Mouse (Mus musculus) thymus, postnatal 25 days (tissue): ENCODE measurements around the gene Gm1113.
A peak's percentile ranks its signal among the peaks of the same experiment; 100 is the strongest.

Experiments
- DNase-seq: peaks from one replicate; pipeline ENCODE4 v3.0.0; 2022

Gm1113 gene

DNA sequence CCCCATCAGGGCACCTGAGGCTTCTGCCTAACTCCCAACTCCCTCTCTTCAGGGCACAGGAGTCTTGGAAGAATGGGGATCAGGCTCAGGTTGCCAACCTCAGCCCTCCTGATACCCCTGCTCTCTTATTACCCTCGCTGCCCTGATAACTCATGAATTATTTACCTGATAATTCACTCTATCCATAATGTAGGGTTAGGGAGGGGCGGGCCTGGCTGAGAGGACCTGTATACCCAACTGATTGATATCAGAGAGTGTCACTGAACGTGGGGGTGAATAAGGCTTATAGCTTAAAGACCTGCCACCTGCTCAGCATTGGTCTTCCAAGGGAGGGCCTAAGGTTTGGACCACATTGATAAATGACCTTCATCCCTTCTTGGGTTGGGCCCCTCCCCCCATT is at the start of gene Gm1113:
Gm1113 (minus strand) TSS at position 101 of the 400 bp plus-strand sequence.
- DNase-seq = no peak

DNA sequence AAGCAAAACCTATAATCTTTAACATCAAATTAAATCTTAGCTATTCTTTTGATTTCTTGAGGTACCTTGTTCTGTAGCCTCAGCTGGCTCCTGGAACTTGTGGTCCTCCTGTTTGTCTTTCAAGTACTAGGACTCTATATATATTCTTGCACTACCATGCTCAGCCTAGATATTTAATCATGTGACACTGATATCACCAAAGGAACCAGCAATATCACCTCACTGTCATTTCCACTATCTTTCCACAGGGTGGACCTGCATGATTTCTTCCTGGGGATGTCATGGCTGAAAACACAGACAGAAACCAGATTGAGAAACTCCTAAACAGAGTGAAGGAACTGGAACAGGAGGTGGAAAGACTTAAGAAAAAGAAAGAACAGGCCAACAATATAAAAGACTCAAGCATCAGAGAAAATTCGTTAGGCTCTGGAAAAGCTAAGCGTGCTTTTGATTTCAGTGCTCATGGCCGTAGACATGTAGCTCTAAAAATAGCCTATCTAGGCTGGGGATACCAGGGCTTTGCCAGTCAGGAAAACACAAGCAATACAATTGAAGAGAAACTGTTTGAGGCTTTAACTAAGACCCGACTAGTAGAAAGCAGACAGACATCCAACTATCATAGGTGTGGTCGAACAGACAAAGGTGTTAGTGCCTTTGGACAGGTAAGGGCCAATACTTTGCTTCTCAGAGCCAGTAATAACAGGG is 46.6 kb upstream of the Gm1113 start:
- no peak for DNase-seq

DNA sequence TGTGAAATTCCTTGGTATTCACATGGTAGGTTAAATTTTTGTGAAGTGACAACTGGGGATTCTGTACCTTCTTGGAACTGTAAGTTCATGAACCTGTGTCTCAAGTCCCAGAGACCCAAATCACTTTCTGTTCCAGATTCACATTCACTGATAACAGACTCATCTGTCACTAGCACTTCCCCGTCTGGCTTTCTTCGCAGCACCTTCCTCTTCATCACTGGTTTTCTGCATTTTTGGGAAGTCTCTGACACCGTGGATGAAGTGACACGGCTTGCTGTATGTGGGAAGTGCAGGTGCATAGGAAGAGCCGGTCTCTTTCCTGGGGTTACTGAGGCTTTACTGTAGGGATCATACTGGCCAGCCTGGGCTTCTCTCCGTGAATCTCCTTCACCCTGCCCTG is 43.5 kb upstream of the Gm1113 start:
- no peak for DNase-seq

DNA sequence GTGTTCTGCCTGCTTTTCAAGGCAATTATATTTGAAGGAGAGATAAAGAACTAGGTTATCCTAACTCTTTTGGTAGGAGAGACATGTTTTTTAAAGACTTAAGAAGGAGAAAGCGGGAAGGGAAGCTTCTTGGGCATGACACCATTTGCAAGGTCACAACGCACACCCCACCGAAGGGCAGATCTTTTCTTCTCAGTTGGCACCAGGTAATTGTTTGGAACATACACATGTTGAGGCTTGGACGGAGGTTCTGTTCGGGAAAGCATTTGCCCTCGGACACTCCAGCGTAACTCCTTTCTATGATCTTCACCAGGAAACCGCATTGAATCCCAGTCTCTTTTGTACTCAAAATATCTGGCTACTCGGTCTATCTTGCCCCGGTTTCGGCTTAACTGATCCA is 43.0 kb upstream of the Gm1113 start:
- no peak for DNase-seq

DNA sequence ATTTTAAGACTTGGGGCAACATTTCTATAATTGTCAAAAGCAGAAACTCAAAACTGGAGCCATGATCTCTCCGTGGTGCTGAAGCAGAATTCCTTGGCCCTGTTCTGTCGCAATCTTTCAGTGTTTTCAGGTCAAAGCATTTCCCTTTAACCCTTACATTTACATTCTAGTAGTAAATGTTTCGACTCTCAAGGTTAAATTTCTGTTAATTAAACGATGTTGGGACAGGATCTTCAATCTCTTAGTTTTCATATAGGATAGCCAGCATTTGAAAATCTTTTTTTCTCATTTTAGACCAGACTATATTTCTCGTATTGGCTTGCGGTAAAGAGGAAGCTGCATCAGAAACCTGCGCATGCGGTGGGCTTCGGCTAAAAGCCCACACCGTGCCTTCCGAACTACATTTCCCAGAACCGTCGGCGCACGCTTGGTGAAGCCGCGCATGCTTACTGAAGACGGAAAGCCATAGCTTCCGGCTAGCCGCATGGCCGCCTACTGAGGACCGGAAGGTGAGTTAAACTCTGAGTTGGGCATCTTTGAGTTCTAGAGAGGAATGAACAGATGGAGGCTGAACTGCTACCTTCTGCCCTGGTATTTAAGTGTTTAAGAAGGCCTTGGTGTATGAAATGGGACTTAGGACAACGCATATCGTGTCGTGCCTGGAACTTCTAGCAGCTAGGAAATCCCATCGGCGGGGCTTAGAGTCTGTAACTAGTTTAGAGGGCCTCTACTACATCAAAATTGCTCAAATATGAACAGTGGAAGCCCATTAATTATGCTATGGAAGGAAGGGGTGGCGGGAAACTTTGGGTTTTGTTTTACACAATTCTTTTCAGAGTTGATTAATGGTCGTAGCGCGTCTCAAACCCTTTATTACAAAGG is 41.2 kb upstream of the Gm1113 start:
- peak; percentile 83 for DNase-seq

DNA sequence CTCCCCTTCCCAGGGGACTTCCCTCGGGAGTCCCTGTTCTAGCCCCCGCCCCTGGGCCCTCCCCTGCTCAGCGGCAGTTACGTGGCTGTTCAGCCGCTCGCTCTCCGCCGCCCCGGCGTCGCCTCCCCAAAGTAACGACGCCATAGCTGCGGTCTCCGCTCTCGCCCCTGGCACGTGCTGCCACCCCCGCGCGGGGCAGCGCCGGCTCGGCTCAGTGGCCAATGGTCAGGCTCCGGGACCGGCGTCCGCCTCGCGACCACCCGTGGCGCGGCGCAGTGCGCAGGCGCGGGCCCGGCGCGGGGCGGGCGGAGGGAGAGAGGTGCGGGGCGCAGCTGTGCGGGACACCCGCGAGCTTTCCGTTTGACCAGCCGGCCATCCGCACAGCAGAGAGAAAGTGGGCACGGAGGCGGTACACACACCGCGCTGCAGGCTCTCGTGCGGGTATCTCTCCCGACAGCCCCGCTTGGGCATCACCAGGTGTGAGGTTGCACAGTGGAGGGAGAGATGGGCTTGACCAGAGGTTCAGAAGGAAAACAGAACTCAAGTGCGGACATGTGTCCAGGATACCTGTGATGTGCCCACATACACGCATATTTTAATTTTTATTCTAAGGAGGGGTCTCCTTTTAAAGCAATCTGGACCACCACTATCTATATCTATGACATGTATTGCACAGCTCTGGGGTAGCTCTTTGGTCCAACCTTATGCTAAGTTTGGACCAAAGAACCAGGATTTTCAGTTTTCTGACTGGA is 40.4 kb upstream of the Gm1113 start, which contains the start of the genes Ddx25 and Pus3:
Ddx25 (minus strand) TSS at position 272 of the 752 bp plus-strand sequence.
Pus3 (plus strand) TSS at position 339 of the 752 bp plus-strand sequence.
- DNase-seq = peak; percentile 40

DNA sequence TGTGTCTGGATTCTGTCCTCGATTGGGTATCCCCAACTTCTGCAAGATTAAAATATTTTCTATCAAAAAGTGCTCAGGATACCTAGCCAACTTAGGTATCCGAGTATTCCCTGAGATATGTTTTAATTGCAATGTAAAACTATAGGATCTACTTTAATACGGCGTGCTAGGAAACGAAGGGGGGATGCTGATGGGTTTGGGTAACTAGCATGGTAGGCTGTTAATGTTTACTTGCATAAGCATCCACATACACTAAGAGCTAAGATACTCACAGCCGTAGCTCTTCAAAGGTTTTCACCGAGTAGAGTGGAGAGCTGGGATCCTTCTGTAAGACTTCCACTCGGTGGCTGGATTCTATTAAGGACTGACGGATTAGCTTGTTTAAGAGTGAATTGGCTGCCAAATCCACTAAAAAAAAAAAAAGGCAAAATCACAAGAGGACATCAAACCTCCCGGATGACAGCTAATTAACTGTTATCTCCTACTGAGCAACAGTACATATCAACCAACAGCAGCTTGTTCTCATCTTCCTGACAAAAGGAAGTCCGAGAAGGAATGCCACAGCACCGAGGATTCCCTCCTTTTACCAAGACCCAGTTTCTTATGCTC is 38.5 kb upstream of the Gm1113 start:
- no peak for DNase-seq

DNA sequence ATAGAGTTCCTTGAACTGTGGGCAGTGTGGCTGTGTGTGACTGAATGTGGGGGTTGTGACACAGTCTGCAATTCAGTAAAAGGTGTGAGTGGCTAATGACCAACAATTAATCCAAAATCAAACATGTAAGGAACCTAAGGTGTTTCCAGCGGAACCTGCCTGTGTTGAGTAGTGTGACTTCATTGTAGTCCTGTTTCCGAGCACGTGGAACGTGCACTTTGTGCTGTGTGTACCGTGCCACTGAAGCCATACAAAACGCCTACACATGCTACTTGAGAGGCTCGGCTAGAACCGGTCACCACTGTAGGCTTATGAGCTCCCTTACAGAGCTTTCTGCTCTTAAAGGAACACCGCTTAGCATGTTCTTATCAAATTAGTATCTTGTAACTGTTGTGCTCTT is 30.4 kb upstream of the Gm1113 start:
- no peak for DNase-seq

DNA sequence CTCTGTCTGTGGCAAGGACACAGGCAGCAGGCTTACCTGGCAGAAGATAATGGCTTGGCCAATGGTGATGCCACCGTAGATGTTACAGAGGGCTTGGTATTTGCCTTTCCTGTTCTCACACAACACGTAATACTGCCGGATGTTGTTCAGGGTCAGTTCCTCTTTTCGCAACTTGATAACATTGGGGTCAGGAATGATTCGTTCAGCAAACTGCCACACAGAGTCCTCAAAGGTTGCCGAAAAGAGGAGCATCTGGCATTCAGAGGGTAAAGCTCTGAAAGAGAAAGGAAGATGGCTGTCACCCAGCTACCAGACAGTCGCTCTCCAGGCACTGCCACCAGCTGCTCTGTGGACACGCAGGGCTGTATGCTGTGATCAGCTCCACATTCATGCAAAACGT is 28.7 kb upstream of the Gm1113 start:
- DNase-seq = no peak

DNA sequence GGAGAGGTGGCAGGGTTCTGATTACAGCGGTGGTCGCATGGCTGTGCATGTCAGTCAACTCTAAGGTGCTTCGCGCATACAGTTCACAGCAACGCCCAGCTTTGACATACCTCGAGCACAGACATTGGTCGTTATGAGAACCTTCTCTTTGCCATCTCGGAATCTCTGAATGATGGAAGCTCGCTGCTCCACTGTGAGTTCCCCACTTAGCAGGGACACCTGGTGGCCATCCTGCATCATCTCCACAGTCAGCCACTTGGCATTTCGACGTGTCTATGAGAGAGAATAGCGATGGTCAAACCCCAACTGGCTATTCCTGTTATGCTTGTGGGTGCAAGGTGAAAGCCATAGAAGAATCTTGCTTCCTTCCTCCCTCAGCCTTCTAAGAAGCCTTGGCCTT is 27.6 kb upstream of the Gm1113 start:
- no peak for DNase-seq

DNA sequence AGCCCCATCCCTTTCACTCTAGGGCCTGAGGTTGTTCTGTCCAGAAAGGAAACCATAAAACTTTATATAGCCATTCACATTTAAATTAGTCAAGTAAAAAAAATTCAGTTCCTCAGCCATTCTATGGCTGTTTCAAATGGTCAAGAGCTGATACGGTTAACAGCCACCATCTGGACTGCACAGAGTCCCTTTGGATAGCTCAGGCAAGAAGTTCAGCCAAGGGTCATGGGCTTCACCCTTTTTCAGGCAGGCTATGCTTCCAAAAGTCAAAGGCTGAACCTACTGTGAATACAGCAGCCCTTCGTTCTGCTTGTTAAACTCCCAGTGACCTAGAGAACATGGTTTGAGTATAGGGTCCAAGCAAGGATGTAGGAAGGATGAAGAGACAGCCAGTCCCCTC is 26.6 kb upstream of the Gm1113 start:
- no peak for DNase-seq

DNA sequence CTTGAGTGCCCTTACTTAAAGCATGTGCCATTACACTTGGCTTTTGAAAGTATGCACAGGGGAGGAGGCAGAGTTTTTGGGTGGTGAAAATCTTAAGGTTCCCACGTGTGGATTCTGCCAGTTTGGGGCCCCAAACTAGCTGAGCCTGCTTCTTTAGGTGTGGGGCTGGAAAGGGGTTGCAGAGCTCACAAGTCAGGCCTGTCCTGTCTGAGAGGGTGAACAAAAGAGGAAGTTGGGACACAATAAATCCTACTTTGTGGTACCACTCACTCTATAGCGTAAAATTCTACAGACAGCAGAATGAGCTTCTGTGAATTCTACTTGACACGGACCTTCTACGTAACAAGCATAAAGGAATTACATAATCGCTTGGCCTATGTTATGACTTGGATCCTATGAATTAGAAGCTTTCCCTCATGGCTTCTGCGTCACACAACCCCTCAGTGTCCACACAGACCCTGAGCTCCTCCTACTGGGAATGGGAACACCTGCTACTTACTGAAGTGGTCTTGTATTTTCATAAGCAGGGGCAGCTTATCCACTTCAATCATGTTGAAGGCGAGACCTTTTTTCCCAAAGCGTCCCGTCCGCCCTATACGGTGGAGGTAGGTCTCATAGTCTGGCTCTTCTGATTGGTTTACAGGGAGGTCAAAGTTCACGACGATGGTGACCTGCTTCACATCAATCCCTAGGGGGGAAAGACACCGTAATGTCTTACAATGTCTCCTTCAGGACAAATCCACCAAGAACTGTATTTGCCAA is 25.2 kb upstream of the Gm1113 start:
- no peak for DNase-seq

DNA sequence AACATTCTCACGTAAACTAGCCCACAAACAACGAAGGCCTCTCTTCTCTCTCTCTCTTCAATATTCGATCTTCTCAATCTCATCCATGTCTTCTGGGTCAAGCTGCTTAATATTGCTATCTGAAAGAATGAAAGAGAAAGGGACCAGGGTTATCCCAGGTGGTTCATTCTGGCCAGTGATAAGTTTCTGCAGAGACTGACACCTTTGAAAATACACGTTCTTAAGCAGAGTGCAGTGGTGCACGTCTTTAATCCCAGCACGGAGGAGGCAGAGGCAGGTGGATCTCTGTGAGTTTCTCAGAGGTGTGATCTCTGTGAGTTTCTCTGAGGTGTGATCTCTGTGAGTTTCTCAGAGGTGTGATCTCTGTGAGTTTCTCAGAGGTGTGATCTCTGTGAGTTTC is 23.9 kb upstream of the Gm1113 start:
- no peak for DNase-seq

DNA sequence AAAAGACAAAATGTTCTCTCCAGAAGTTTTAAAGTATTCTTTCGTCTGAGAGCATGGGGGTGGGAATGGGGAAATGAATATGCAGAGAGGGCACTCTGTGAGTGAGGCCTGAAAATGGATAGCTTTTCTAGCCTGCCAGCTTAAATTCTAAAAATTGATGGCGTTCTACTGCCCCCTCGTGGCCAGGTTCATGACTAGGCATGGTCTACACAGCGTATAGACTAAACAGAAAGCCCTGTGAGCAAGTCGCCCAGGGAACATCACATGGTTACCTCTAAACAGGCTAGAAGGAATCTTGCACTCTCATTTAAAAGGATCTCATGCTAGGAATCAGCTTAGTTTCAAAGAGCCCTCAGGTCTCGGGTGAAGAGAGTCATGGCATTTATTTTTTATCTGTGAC is 23.4 kb upstream of the Gm1113 start:
- peak; percentile 77 for DNase-seq

DNA sequence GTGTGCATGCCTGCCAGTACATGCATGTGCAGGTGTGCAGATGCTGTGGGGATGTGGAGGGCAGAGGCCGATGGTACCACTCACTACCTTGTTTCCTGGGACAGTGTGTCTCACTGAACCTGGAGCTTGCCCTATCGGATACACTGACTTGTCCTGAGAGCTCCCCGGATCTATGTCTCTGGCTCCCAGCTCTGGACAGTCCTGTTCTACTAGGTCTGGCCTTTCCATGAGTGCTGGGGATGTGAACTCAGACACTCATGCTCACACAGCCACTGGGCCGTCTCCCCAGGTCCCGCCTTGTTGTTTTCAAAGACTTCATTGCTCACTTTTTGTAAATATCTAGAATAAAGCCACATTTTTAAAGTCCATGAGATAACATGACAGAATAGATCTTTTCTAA is 23.0 kb upstream of the Gm1113 start:
- DNase-seq = no peak

DNA sequence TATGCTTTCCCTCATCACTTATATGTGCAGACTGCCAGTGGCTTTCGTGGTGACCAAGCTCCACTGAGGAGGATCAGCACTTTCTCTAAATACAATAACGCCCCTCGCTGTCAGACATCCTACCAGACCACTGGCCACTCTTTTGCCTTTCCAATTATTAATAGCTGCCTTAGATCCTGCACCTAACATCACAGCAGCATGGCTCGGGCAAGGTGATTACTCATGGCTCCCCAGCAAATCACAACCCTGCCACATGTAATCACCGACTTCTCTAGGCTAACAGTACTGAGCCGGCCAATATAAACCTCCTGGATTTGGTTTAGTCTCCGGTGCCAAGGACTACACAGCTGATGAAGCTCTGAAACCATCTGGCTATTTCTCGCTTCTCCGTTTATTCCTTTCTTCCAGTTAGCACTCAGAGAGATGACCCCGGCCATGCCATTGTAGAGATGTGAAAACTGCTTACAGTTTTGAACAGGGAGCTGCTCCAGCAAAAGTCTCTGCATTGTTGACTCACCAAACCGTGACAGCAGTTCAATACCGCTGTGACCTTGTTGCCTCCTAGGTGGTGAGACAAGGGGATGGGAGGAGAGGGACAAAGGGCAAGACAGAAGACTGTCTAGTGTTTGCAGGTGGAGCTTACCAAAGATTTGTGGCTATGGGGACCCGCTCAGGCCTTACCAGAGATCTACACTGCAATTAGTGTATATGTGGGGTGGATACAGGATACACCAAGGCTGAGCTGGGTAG is 21.1 kb upstream of the Gm1113 start:
- DNase-seq = no peak

DNA sequence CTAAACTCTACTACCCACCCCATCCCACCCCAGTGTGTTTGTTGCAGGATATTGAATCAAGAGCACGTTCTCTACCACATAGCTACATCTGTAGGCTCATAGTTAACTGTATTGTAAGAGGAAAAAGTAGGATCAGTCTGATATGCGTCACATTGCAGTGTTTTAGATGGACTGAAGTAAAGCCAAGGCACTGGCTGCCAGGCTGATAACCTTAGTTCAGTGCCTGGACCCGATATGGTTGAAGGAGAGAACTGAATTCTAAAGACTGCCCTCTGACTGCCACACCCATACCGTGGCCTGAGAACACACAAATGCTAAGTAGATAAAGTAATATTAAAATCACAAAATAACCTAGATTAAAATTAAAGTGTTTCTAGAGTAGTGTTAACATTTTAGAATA is 17.8 kb upstream of the Gm1113 start:
- DNase-seq = no peak

DNA sequence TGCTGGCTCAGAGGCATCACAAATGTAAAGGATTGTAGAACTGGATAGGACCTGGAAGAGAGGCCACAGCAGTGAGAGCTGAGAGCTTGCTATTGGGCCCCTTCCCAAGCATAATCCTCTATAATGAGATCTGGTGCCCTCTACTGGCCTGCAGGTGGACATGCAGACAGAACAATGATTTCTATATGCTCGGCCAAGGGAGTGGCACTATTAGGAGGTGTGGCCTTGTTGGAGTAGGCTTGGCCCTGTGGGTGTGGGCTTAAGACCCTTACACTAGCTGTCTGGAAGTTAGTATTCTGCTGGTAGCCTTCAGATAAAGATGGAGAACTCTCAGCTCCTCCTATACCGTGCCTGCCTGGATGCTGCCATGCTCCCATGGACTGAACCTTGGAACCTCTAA is 17.0 kb upstream of the Gm1113 start:
- peak; percentile 43 for DNase-seq

DNA sequence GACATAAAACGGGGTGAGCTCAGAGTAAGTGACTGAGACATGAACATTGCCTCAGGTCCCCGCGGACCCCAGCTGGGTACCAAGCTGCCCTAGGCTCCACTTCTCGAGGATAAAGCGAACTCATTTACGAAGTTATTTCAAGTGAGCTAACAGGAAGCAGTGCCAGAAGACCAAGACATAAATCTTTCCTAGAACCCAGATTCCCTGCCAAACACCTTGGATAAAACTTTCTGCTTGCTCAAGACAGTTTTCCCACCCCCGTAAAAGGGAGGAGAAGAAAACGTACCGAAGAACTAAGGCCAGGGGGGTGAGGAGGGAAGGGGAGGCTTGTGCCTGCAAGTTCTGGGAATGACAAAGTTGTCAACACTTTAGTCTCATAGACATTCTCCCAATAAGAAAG is 15.2 kb upstream of the Gm1113 start:
- no peak for DNase-seq

DNA sequence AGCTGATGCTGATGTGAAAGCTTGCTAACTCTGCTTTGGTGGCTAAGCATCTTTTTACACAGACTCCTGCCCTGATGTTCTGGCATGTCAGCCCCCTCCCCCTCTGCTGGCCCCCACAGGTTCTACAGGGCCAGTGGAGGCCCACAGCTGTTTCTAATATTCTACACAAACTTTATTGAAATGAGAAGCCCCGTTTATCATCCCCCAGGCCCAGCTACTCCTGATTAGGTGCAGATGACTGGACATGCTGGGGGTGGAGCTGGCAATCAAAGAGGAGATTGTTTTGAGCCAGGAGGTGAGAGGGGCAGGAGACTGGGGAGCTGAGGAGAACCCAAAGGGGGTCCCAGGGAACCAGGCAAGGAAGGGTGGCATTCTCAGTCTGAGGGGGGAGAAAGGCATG is 11.7 kb upstream of the Gm1113 start:
- DNase-seq = no peak

DNA sequence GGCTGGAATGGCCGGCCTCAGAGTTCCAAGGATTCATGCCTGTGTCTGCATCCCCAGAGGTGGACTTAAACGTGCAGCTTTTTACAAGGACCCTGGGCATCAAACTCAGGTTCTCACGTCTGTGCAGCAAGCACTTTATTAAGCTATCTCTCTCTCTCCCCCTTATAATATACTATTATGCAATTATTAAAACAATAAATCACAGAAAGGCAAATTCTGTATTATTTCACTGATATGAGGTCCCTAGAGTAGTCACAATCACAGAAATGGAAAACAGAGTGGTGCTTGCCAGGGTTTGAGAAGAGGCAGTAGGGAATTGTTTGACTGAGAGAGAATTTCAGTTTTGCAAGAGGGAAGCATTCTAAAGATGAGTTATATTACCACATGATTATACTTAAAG is 11.1 kb upstream of the Gm1113 start:
- DNase-seq = no peak
